Mouse (Mus musculus) limb, embryonic 13.5 days (tissue): ENCODE data around the gene Gltpd2. TPM values are rescaled to one million over a fixed set of nuclear protein-coding genes. Genes with fewer than 3 reads are reported as not detected.
"Not testable (repeated sequence)": the region's sequence is repeated elsewhere in the genome, so short reads cannot be mapped to it uniquely, and the experiment has no call there.

ENCODE experiments used
- ATAC-seq: fragments of 200-750 bp; cut with Nextera tagmentation; 2 replicates; pipeline ENCODE4 v1.8.0; 2017; ENCODE audit warnings: low read depth, moderate number of reproducible peaks, moderate TSS enrichment; ENCODE audit not compliant: low FRiP score
- H3K27ac ChIP-seq: fragments of 300-500 bp; sonication (generic); 2 replicates; pipeline ENCODE4 v1.5.1; 2015; ENCODE audit warnings: inconsistent platforms, mild to moderate bottlenecking, moderate library complexity
- H3K27me3 ChIP-seq: fragments of 300-500 bp; sonication (generic); 2 replicates; pipeline ENCODE4 v1.6.1; 2015; ENCODE audit warnings: mild to moderate bottlenecking, inconsistent platforms
- H3K36me3 ChIP-seq: fragments of 300-500 bp; sonication (generic); 2 replicates; pipeline ENCODE4 v1.6.1; 2015; ENCODE audit warnings: inconsistent platforms, mild to moderate bottlenecking, moderate library complexity
- H3K4me1 ChIP-seq: fragments of 300-500 bp; sonication (generic); 2 replicates; pipeline ENCODE4 v1.6.1; 2015; ENCODE audit warnings: inconsistent platforms
- H3K4me2 ChIP-seq: fragments of 300-500 bp; sonication (generic); replicated peaks from 2 replicates; pipeline ENCODE4 v1.6.1; 2015; ENCODE audit warnings: inconsistent platforms, mild to moderate bottlenecking, moderate library complexity
- H3K4me3 ChIP-seq: fragments of 300-500 bp; sonication (generic); 2 replicates; pipeline ENCODE4 v1.5.1; 2015; ENCODE audit warnings: moderate library complexity, mild to moderate bottlenecking, inconsistent platforms
- H3K9ac ChIP-seq: fragments of 300-500 bp; sonication (generic); 2 replicates; pipeline ENCODE4 v1.6.1; 2015; ENCODE audit warnings: mild to moderate bottlenecking, inconsistent platforms
- H3K9me3 ChIP-seq: fragments of 300-500 bp; sonication (generic); 2 replicates; pipeline ENCODE4 v1.6.1; 2016; ENCODE audit warnings: inconsistent platforms
- WGBS: fragments of 180-500 bp; shearing (Covaris S2); methylation state at CpG from one replicate; pipeline ENCODE4 v1.1.7; 2015; 5-methylcytosine and 5-hydroxymethylcytosine counted together
- polyA plus RNA-seq: library from polyadenylated mRNA; unstranded; fragments of >200 nt; fragmentation: Nextera tagmentation; extraction: Ambion mirVana; gene quantifications from 2 replicates; pipeline ENCODE4 v1.2.1, GENCODE M21; 2015

Gene Gltpd2
- polyA plus RNA-seq = 0.43 and 0.92 TPM in 2 replicates

- ATAC-seq = no peak
- no peaks in the 10 kb centered on the region for H3K9me3 ChIP-seq
- H3K27ac ChIP-seq = 0 out of 2 replicates have a peak within 1 kb of the TSS, but pooled peaks have one; percentile 40
- peaks cover 11% of the 10 kb centered on the region; the same call in 1 of the 2 replicates for H3K4me1 ChIP-seq
- H3K4me2 ChIP-seq = peak within 1 kb of the TSS; percentile 63
- H3K4me3 ChIP-seq = peak within 1 kb of the TSS; percentile 37
- peaks cover 15% of the 10 kb centered on the region; the same call in 1 of the 2 replicates for H3K27me3 ChIP-seq
- WGBS = 81% methylated on average over 10 of the region's 10 CpGs
- H3K36me3 ChIP-seq = no peaks in the 10 kb centered on the region
- peak within 1 kb of the TSS; percentile 70 for H3K9ac ChIP-seq
Measured at GRCm38 (mm10) chr11:70518923-70519322, at the start of gene Gltpd2. Gene Gltpd2 (plus strand): TSS chr11:70519196.

GRCm38 (mm10) chr11:70469764-70470163 is 49.2 kb upstream of the Gltpd2 start:
- no peaks in the 10 kb centered on the region for H3K9me3 ChIP-seq
- no peak overlapping the region for H3K9ac ChIP-seq
- H3K27ac ChIP-seq = no peak overlapping the region
- peaks cover 12% of the 10 kb centered on the region for H3K4me1 ChIP-seq
- H3K27me3 ChIP-seq = peaks cover 32% of the 10 kb centered on the region
- 85% methylated on average over 3 of the region's 3 CpGs for WGBS
- H3K4me3 ChIP-seq = no peak overlapping the region
- ATAC-seq = no peak
- H3K4me2 ChIP-seq = no peak overlapping the region
- H3K36me3 ChIP-seq = no peaks in the 10 kb centered on the region

- no peaks in the 10 kb centered on the region for H3K4me1 ChIP-seq
- H3K9me3 ChIP-seq = no peaks in the 10 kb centered on the region
- ATAC-seq = no peak
- H3K4me2 ChIP-seq = no peak overlapping the region
- no peak overlapping the region for H3K9ac ChIP-seq
- H3K27me3 ChIP-seq = peaks cover 3% of the 10 kb centered on the region; the same call in 1 of the 2 replicates
- no peaks in the 10 kb centered on the region for H3K36me3 ChIP-seq
- no peak overlapping the region for H3K4me3 ChIP-seq
- no peak overlapping the region for H3K27ac ChIP-seq
Measured at GRCm38 (mm10) chr11:70472716-70473115, 46.3 kb upstream of the Gltpd2 start.

- not testable (repeated sequence) for H3K4me3 ChIP-seq, H3K36me3 ChIP-seq, H3K4me1 ChIP-seq, H3K4me2 ChIP-seq, H3K27ac ChIP-seq, H3K9me3 ChIP-seq, H3K27me3 ChIP-seq, H3K9ac ChIP-seq, ATAC-seq
- 83% methylated on average over 5 of the region's 5 CpGs for WGBS
Measured at GRCm38 (mm10) chr11:70473291-70473690, 45.7 kb upstream of the Gltpd2 start.

GRCm38 (mm10) chr11:70474872-70475534 is 44.0 kb upstream of the Gltpd2 start:
- H3K9ac ChIP-seq = no peak overlapping the region
- 67% methylated on average over 12 of the region's 12 CpGs for WGBS
- no peak overlapping the region for H3K4me3 ChIP-seq

GRCm38 (mm10) chr11:70485498-70485897 is 33.5 kb upstream of the Gltpd2 start:
- no peak overlapping the region for H3K4me3 ChIP-seq
- H3K27ac ChIP-seq = no peak overlapping the region
- no peak overlapping the region for H3K4me2 ChIP-seq
- no peaks in the 10 kb centered on the region for H3K4me1 ChIP-seq
- ATAC-seq = no peak
- WGBS = 59% methylated on average over 2 of the region's 2 CpGs
- no peaks in the 10 kb centered on the region for H3K9me3 ChIP-seq
- no peaks in the 10 kb centered on the region for H3K27me3 ChIP-seq
- no peak overlapping the region for H3K9ac ChIP-seq
- H3K36me3 ChIP-seq = no peaks in the 10 kb centered on the region

More at GRCm38 (mm10) chr11:70474872-70475534, 44.0 kb upstream of the Gltpd2 start:
- Histone ChIP-seq H3K27ac (no peak overlapping the region), H3K4me1 (no peaks in the 10 kb centered on the region), H3K27me3 (no peaks in the 10 kb centered on the region), H3K36me3 (no peaks in the 10 kb centered on the region), H3K9me3 (no peaks in the 10 kb centered on the region), H3K4me2 (no peak overlapping the region)
- ATAC-seq = no peak

GRCm38 (mm10) chr11:70487816-70488215 is 31.2 kb upstream of the Gltpd2 start:
- Histone ChIP-seq H3K9me3 (peaks cover 5% of the 10 kb centered on the region; the same call in 1 of the 2 replicates), H3K4me3 (no peak overlapping the region), H3K4me1 (no peaks in the 10 kb centered on the region), H3K9ac (no peak overlapping the region), H3K27me3 (no peaks in the 10 kb centered on the region), H3K4me2 (no peak overlapping the region), H3K36me3 (no peaks in the 10 kb centered on the region), H3K27ac (no peak overlapping the region)
- 34% methylated on average over 4 of the region's 4 CpGs for WGBS
- no peak for ATAC-seq

GRCm38 (mm10) chr11:70489138-70489537 is 29.9 kb upstream of the Gltpd2 start:
- Histone ChIP-seq H3K27ac (no peak overlapping the region), H3K27me3 (no peaks in the 10 kb centered on the region), H3K9me3 (peaks cover 5% of the 10 kb centered on the region; the same call in 1 of the 2 replicates), H3K4me1 (no peaks in the 10 kb centered on the region), H3K9ac (no peak overlapping the region), H3K4me2 (no peak overlapping the region), H3K36me3 (no peaks in the 10 kb centered on the region), H3K4me3 (no peak overlapping the region)
- no peak for ATAC-seq
- WGBS = 91% methylated on average over 3 of the region's 3 CpGs

GRCm38 (mm10) chr11:70489684-70490083 is 29.3 kb upstream of the Gltpd2 start:
- no peak overlapping the region for H3K9ac ChIP-seq
- WGBS = 85% methylated on average over 6 of the region's 6 CpGs
- no peak overlapping the region for H3K27ac ChIP-seq
- no peak overlapping the region for H3K4me3 ChIP-seq
- H3K9me3 ChIP-seq = peaks cover 5% of the 10 kb centered on the region; the same call in 1 of the 2 replicates
- H3K4me2 ChIP-seq = no peak overlapping the region
- H3K36me3 ChIP-seq = no peaks in the 10 kb centered on the region
- H3K4me1 ChIP-seq = no peaks in the 10 kb centered on the region
- ATAC-seq = no peak
- H3K27me3 ChIP-seq = no peaks in the 10 kb centered on the region

- H3K9me3 ChIP-seq = no peaks in the 10 kb centered on the region
- ATAC-seq = no peak
- no peak overlapping the region for H3K9ac ChIP-seq
- no peak overlapping the region for H3K4me2 ChIP-seq
- no peaks in the 10 kb centered on the region for H3K27me3 ChIP-seq
- 71% methylated on average over 14 of the region's 14 CpGs for WGBS
- H3K36me3 ChIP-seq = no peaks in the 10 kb centered on the region
- H3K27ac ChIP-seq = no peak overlapping the region
- no peaks in the 10 kb centered on the region for H3K4me1 ChIP-seq
- no peak overlapping the region for H3K4me3 ChIP-seq
Measured at GRCm38 (mm10) chr11:70499566-70500475, 19.2 kb upstream of the Gltpd2 start.

- 87% methylated on average over 1 of the region's 1 CpGs for WGBS
- Histone ChIP-seq H3K27ac (no peak overlapping the region), H3K36me3 (no peaks in the 10 kb centered on the region), H3K4me3 (no peak overlapping the region), H3K4me2 (no peak overlapping the region), H3K9me3 (no peaks in the 10 kb centered on the region), H3K4me1 (no peaks in the 10 kb centered on the region), H3K9ac (no peak overlapping the region), H3K27me3 (no peaks in the 10 kb centered on the region)
- no peak for ATAC-seq
Measured at GRCm38 (mm10) chr11:70500476-70500812, 18.6 kb upstream of the Gltpd2 start.

GRCm38 (mm10) chr11:70502018-70502417 is 17.0 kb upstream of the Gltpd2 start:
- 66% methylated on average over 3 of the region's 3 CpGs for WGBS
- Histone ChIP-seq H3K4me2 (no peak overlapping the region), H3K9me3 (no peaks in the 10 kb centered on the region), H3K27ac (no peak overlapping the region), H3K36me3 (no peaks in the 10 kb centered on the region), H3K27me3 (no peaks in the 10 kb centered on the region), H3K4me1 (no peaks in the 10 kb centered on the region), H3K9ac (no peak overlapping the region), H3K4me3 (no peak overlapping the region)
- ATAC-seq = no peak
